Mouse (Mus musculus): ENCODE results near the gene Crebl2.

- TF ChIP-seq CTCF (IDR thresholded peaks at IDR 0.05; ENCODE audit: low read depth) (no peak), EP300 (IDR thresholded peaks at IDR 0.05; ENCODE audit: low read depth) (no peak)
Measured at GRCm38 (mm10) chr6:134885515-134885914, 55.6 kb downstream of the Crebl2 start.
